Mouse (Mus musculus): ENCODE data around the gene Specc1l. TPM values are rescaled to one million over a fixed set of nuclear protein-coding genes. Genes with fewer than 3 reads are reported as not detected.

Specc1l gene
- polyA plus RNA-seq (2014; fragmentation: Illumina TruSeq; extraction: RNeasy Lipid Tissue Mini Kit (QIAGEN cat#74804); ENCODE audit: low read depth, low replicate concordance), result 27.0 TPM

DNA sequence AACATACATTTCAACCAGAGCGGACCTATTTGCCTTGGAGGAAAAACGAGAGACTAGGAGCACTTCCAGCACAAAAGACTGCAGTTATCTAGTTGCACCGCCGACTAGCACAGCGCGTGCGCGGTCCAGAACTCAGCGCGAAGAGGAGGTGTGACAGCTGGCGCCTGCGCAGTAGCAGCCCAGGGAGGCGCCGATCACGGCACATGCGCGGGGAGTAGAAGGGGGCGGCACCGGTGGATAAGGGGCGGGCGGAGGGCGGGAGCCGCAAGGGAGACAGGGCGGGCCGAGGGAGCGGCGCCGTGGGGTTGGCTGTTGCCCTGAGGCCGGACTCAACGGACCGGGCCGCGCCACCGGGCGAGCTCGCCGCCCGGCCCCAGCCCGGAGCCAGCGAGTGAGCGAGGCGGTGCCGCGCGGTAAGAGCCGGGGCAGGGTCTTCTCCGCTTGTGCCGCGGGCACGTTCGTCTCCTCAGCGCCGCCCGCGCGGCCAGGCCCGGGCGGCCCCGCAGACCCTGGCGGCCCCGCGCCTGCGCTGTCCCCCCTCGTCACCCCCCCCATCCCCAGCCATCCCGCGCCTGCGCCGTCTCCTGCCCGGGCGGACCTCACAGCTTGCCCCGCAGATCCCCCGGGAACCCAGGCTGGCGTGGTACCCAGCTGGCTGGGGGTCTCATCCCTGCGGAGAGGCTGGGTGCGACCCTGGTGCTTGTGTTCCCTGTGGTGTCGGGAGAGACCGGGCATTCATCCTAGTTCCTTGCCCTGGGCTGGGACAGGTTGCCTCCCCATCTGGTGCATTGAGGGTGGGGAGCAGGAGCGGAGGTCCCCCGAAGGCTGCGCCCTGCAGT, at the start of gene Specc1l:
Gene Specc1l, plus strand, starts transcription at position 267 of the 839 bp plus-strand sequence.

GRCm38 (mm10) chr10:75316872-75316907, 104.8 kb downstream of the Specc1l start, which contains the start of gene Adora2a:
Gene Adora2a (plus strand): TSS chr10:75316877.

Other genes with a start within 250 kb of the Specc1l start
- gene Gnaz, start 244.9 kb upstream of the Specc1l start, polyA plus RNA-seq (2014; fragmentation: Illumina TruSeq; extraction: RNeasy Lipid Tissue Mini Kit (QIAGEN cat#74804); ENCODE audit: low read depth, low replicate concordance), result 2.3 TPM
- 1.8 TPM for gene Rsph14, start 179.5 kb upstream of the Specc1l start, polyA plus RNA-seq (2014; fragmentation: Illumina TruSeq; extraction: RNeasy Lipid Tissue Mini Kit (QIAGEN cat#74804); ENCODE audit: low read depth, low replicate concordance)
- 4.9 TPM for gene Rab36, start 175.0 kb upstream of the Specc1l start, polyA plus RNA-seq (2014; fragmentation: Illumina TruSeq; extraction: RNeasy Lipid Tissue Mini Kit (QIAGEN cat#74804); ENCODE audit: low read depth, low replicate concordance)
- gene Bcr, start 151.5 kb upstream of the Specc1l start, polyA plus RNA-seq (2014; fragmentation: Illumina TruSeq; extraction: RNeasy Lipid Tissue Mini Kit (QIAGEN cat#74804); ENCODE audit: low read depth, low replicate concordance), result 28.5 TPM
- gene Adora2a, start 104.8 kb downstream of the Specc1l start, polyA plus RNA-seq (2014; fragmentation: Illumina TruSeq; extraction: RNeasy Lipid Tissue Mini Kit (QIAGEN cat#74804); ENCODE audit: low read depth, low replicate concordance), result 6.9 TPM
- gene Upb1, start 189.0 kb downstream of the Specc1l start, polyA plus RNA-seq (2014; fragmentation: Illumina TruSeq; extraction: RNeasy Lipid Tissue Mini Kit (QIAGEN cat#74804); ENCODE audit: low read depth, low replicate concordance), result 2.7 TPM